Mouse (Mus musculus): ENCODE data around the gene Oxld1. TPM values are rescaled to one million over a fixed set of nuclear protein-coding genes. Genes with fewer than 3 reads are reported as not detected.
A peak's percentile ranks its signal among the peaks of the same experiment; 100 is the strongest.

Gene Oxld1
- 1 to 10 TPM; 3.5 to 4.6 TPM for polyA plus RNA-seq (2017; shearing (Covaris generic))

- peak; percentile 100 for ATAC-seq
These were observed at the start of gene Oxld1, which contains the start of gene Ccdc137 for GRCm38 (mm10) chr11:120457772-120458751. TSS of gene Oxld1 (minus strand) at chr11:120458068. TSS of gene Ccdc137 (plus strand) at chr11:120458115.

GRCm38 (mm10) chr11:120506899-120507298, 49.0 kb upstream of the Oxld1 start:
- ATAC-seq: no peak

- no peak for ATAC-seq
These were observed 47.8 kb upstream of the Oxld1 start for GRCm38 (mm10) chr11:120505661-120506060.

GRCm38 (mm10) chr11:120501701-120502100, 43.8 kb upstream of the Oxld1 start:
- ATAC-seq: no peak

- ATAC-seq: no peak
These were observed 43.1 kb upstream of the Oxld1 start for GRCm38 (mm10) chr11:120501018-120501417.

- no peak for ATAC-seq
These were observed 42.5 kb upstream of the Oxld1 start for GRCm38 (mm10) chr11:120500357-120500756.

GRCm38 (mm10) chr11:120499894-120500293, 42.0 kb upstream of the Oxld1 start:
- no peak for ATAC-seq

GRCm38 (mm10) chr11:120498891-120499290, 41.0 kb upstream of the Oxld1 start:
- ATAC-seq: no peak

GRCm38 (mm10) chr11:120498226-120498625, 40.4 kb upstream of the Oxld1 start:
- no peak for ATAC-seq

- ATAC-seq: no peak
These were observed 39.6 kb upstream of the Oxld1 start for GRCm38 (mm10) chr11:120497436-120497835.

- ATAC-seq: no peak
These were observed 36.0 kb upstream of the Oxld1 start for GRCm38 (mm10) chr11:120493911-120494310.

- ATAC-seq: no peak
These were observed 35.5 kb upstream of the Oxld1 start for GRCm38 (mm10) chr11:120493351-120493750.

- no peak for ATAC-seq
These were observed 35.0 kb upstream of the Oxld1 start for GRCm38 (mm10) chr11:120492878-120493203.

- peak; percentile 54 for ATAC-seq
These were observed 34.4 kb upstream of the Oxld1 start for GRCm38 (mm10) chr11:120492024-120492877.

GRCm38 (mm10) chr11:120491317-120492023, 33.6 kb upstream of the Oxld1 start, which contains the start of gene Slc25a10:
TSS of gene Slc25a10 (plus strand) at chr11:120491840.
- ATAC-seq: peak; percentile 73

- no peak for ATAC-seq
These were observed 32.6 kb upstream of the Oxld1 start for GRCm38 (mm10) chr11:120490291-120491046.

GRCm38 (mm10) chr11:120489054-120489761, 31.3 kb upstream of the Oxld1 start:
- ATAC-seq: peak; percentile 26

GRCm38 (mm10) chr11:120488516-120488915, 30.6 kb upstream of the Oxld1 start:
- no peak for ATAC-seq

- ATAC-seq: no peak
These were observed 27.4 kb upstream of the Oxld1 start for GRCm38 (mm10) chr11:120485251-120485650.

GRCm38 (mm10) chr11:120484265-120484981, 26.6 kb upstream of the Oxld1 start, which contains the start of gene Mrpl12:
TSS of gene Mrpl12 (plus strand) at chr11:120484613.
- peak; percentile 97 for ATAC-seq

Measured in CD4-positive, CD25-positive, alpha-beta regulatory T cell, adult 4 months (primary cell).